Mouse (Mus musculus) lung, adult 10 weeks (tissue): ENCODE measurements around the gene Hist1h2bf. TPM values are rescaled to one million over a fixed set of nuclear protein-coding genes. Genes with fewer than 3 reads are reported as not detected.

Experiments
- polyA plus RNA-seq: library from polyadenylated mRNA; stranded (reverse); fragments of 350-450 nt; fragmentation: Illumina TruSeq; extraction: RNeasy Lipid Tissue Mini Kit (QIAGEN cat#74804); gene quantifications from one replicate; pipeline ENCODE4 v1.2.3, GENCODE M21; 2014; ENCODE audit warnings: low read depth, low replicate concordance; ENCODE audit not compliant: insufficient read depth

The Hist1h2bf gene
- polyA plus RNA-seq = not detected

GRCm38 (mm10) chr13:23573898-23574524 lies at the start of gene Hist1h2bf, which contains the start of gene Hist1h2ad:
TSS of gene Hist1h2bf (minus strand) at chr13:23574196.
TSS of gene Hist1h2ad (plus strand) at chr13:23574381.

GRCm38 (mm10) chr13:23622175-23622671 lies 48.2 kb upstream of the Hist1h2bf start, which contains the start of gene Hist1h1e:
TSS of gene Hist1h1e (minus strand) at chr13:23622558.

GRCm38 (mm10) chr13:23620733-23621531 lies 46.9 kb upstream of the Hist1h2bf start, which contains the start of gene Hist1h2be:
TSS of gene Hist1h2be (minus strand) at chr13:23621124.

GRCm38 (mm10) chr13:23581408-23582218 lies 7.6 kb upstream of the Hist1h2bf start, which contains the start of gene Hist1h4d:
TSS of gene Hist1h4d (plus strand) at chr13:23581598.

DNA sequence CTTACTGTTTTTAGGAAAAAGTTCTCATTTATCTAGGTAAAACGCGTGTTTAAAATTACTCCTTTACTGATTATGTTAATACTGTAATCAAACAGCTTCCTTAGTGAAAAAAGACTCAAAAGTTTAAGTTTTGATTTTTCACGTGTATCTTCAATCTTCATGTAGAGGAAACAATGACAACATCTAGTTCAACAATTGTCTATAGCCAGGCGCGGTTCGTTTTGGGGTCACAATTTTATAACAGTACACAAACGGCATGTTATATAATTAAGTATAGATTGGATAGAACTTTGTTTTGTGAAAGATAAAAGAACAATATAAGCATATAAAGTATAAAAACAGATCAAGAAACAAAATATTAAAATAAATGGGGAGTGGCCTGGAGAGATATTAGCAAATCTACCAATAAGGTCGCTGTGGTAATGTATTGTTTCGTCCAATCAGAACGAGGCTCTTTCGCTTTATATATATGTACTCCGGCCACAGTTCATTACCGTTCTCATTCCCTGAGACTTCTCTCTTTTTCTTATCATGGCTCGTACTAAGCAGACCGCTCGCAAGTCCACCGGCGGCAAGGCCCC lies 1.4 kb upstream of the Hist1h2bf start, which contains the start of gene Hist1h3d:
Gene Hist1h3d (plus strand): TSS at position 493 of the 581 bp plus-strand sequence.

GRCm38 (mm10) chr13:23571022-23571503 lies 2.9 kb downstream of the Hist1h2bf start, which contains the start of the genes Hist1h2ae and Hist1h2bg:
TSS of gene Hist1h2ae (minus strand) at chr13:23571220.
TSS of gene Hist1h2bg (plus strand) at chr13:23571396.

DNA sequence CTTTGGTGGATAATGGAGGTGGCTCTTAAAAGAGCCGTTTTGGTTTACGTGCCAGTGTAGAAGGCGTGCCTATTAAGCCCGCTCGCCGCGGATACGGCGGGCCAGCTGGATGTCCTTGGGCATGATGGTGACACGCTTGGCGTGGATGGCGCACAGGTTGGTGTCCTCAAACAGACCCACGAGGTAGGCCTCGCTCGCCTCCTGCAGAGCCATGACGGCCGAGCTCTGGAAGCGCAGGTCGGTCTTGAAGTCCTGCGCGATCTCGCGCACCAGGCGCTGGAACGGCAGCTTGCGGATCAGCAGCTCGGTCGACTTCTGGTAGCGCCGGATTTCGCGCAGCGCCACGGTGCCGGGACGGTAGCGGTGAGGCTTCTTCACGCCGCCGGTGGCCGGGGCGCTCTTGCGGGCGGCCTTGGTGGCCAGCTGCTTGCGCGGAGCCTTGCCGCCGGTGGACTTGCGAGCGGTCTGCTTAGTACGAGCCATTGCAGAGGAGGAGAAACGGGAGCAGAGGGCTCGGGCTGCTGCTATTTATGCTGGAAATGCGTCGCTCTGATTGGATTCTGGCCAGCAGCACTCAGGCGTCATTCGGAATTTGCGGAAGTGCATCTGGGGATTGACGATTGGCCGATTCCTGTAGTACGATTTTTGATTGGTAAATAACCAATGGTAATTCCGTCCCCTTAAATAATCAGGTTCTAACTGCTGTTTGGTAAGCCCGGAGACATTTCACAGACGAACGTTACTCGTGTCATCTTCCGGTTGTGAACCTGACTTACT lies 11.9 kb downstream of the Hist1h2bf start, which contains the start of gene Hist1h3e:
Gene Hist1h3e (minus strand): TSS at position 487 of the 777 bp plus-strand sequence.

DNA sequence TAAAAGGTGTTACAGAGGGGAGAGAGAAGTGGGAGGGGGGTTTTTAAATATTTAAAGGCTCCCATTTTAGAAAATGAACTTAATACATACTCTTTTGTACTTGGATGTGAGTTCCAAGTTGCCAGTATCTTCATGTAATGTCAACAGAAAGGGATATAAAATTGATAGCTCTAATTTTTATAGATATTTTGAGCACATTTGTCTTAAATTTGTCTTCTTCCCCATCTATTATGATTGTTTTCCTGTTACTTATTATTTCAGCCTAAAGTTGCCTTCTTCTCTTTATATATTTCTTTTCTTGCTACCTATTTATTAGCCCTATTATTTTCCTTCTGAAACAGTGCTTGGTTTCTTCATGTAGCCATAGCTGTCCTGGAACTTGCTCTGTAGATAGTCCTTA lies 21.0 kb downstream of the Hist1h2bf start, which contains the start of gene Hist1h1d:
Gene Hist1h1d (plus strand): TSS at position 301 of the 400 bp plus-strand sequence.

GRCm38 (mm10) chr13:23551146-23551834 lies 22.7 kb downstream of the Hist1h2bf start, which contains the start of gene Hist1h4f:
TSS of gene Hist1h4f (minus strand) at chr13:23551648.

GRCm38 (mm10) chr13:23543965-23544786 lies 29.8 kb downstream of the Hist1h2bf start, which contains the start of gene Hist1h3f:
TSS of gene Hist1h3f (plus strand) at chr13:23544052.

DNA sequence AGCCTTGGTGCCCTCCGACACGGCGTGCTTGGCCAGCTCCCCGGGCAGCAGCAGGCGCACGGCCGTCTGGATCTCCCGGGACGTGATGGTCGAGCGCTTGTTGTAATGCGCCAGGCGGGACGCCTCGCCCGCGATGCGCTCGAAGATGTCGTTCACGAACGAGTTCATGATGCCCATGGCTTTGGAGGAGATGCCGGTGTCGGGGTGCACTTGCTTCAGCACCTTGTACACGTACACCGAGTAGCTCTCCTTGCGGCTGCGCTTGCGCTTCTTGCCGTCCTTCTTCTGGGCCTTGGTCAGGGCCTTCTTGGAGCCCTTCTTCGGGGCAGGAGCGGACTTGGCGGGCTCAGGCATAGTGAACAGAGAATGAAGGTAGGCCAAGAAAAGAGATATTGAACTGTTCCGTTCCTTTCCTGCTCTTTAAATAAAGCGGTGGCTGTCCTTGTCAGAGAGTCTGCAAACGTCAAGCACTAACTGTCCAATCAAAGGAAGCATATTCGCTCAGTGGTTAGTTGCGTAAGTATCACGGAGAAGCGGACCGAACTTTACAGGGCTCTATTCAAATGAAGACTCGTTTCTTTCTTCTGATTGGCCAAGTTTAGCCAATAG lies 30.9 kb downstream of the Hist1h2bf start, which contains the start of gene Hist1h2bh:
Gene Hist1h2bh (minus strand): TSS at position 394 of the 609 bp plus-strand sequence.

GRCm38 (mm10) chr13:23535137-23536075 lies 38.6 kb downstream of the Hist1h2bf start, which contains the start of gene Hist1h3g:
TSS of gene Hist1h3g (plus strand) at chr13:23535422.

DNA sequence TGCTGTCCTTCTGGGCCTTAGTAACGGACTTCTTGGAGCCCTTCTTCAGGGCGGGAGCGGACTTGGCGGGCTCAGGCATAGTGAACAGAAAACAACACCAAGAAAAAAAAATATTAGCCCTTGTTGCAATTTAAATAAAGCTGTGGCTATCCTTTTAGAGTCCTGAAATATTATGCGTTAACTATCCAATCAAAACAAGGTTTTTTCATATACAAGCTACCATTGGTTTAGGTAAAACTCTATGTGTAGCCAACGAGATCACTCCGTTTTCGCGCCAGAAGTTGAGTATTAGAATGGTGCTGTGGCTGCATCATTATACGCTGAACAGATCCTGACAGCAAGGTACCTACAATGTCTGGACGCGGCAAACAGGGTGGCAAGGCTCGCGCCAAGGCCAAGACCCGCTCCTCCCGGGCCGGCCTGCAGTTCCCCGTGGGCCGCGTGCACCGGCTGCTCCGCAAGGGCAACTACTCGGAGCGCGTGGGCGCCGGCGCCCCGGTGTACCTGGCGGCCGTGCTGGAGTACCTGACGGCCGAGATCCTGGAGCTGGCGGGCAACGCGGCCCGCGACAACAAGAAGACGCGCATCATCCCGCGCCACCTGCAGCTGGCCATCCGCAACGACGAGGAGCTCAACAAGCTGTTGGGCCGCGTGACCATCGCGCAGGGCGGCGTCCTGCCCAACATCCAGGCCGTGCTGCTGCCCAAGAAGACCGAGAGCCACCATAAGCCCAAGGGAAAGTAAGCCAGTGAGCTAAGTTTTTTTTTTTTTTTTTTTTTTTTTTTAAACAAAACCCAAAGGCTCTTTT lies 40.2 kb downstream of the Hist1h2bf start, which contains the start of gene Hist1h2af:
Gene Hist1h2af (plus strand): TSS at position 347 of the 808 bp plus-strand sequence.

DNA sequence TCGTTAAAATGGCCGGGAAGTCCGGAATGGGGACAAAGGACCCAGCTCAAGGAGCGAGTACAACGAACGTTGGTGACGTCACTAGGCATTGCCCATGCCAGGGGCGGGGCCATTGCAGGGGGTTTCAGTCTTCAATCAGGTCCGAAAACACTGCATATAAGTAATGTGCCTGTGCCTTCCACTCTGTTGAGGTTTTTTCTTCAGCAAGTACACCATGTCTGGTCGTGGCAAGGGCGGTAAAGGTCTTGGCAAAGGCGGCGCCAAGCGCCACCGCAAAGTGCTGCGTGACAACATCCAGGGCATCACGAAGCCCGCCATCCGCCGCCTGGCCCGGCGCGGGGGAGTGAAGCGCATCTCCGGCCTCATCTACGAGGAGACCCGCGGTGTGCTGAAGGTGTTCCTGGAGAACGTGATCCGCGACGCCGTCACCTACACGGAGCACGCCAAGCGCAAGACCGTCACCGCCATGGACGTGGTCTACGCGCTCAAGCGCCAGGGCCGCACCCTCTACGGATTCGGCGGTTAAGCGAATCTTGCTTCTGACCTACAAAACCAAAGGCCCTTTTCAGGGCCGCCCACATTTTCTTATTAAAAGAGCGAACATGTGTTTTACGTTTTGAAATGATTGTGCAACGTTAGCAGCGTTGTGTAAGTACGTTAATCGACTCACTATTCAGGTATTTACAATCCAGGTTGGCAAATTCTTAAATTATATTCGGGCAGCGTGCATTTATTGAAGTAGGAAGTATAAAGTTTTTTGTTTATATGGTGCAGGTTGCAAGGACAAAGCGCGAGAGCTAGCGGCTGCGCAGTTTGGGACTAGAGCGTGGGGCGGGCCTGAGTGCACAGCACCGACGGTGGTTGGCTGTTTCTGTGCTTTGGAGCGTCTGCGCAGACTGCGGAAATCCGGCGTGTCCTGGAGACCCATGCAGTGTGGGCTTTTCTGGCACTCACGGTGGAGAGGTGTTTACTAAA lies 42.8 kb downstream of the Hist1h2bf start, which contains the start of gene Hist1h4h:
Gene Hist1h4h (plus strand): TSS at position 150 of the 975 bp plus-strand sequence.

